Mouse (Mus musculus) lung, postnatal 25 days (tissue): Measurements from ENCODE around the gene Large2.

Experiments used
- DNase-seq: peaks from one replicate; pipeline ENCODE4 v3.0.0; 2022; ENCODE audit warnings: low spot score

Large2 gene

GRCm38 (mm10) chr2:92371971-92372690, 2.5 kb downstream of the Large2 start:
- DNase-seq = no peak

- peak; percentile 85 for DNase-seq
Measured at GRCm38 (mm10) chr2:92370821-92371805, 3.6 kb downstream of the Large2 start.

GRCm38 (mm10) chr2:92370375-92370774, 4.3 kb downstream of the Large2 start:
- DNase-seq = no peak

- no peak for DNase-seq
Measured at GRCm38 (mm10) chr2:92367383-92368029, 7.2 kb downstream of the Large2 start.

- DNase-seq = no peak
Measured at GRCm38 (mm10) chr2:92365568-92365967, 9.1 kb downstream of the Large2 start.

GRCm38 (mm10) chr2:92364086-92364485, 10.6 kb downstream of the Large2 start:
- no peak for DNase-seq

- DNase-seq = no peak
Measured at GRCm38 (mm10) chr2:92362571-92363228, 12.0 kb downstream of the Large2 start.

GRCm38 (mm10) chr2:92361795-92362194, 12.9 kb downstream of the Large2 start:
- DNase-seq = no peak

- DNase-seq = no peak
Measured at GRCm38 (mm10) chr2:92360893-92361292, 13.8 kb downstream of the Large2 start.

GRCm38 (mm10) chr2:92360186-92360823, 14.4 kb downstream of the Large2 start:
- DNase-seq = no peak

GRCm38 (mm10) chr2:92359301-92359700, 15.4 kb downstream of the Large2 start:
- peak; percentile 66 for DNase-seq

GRCm38 (mm10) chr2:92354224-92354623, 20.4 kb downstream of the Large2 start:
- no peak for DNase-seq

GRCm38 (mm10) chr2:92353402-92353801, 21.3 kb downstream of the Large2 start:
- DNase-seq = no peak

- DNase-seq = no peak
Measured at GRCm38 (mm10) chr2:92350686-92351085, 24.0 kb downstream of the Large2 start.

GRCm38 (mm10) chr2:92349589-92350425, 24.9 kb downstream of the Large2 start:
- no peak for DNase-seq

- no peak for DNase-seq
Measured at GRCm38 (mm10) chr2:92347191-92347590, 27.5 kb downstream of the Large2 start.

GRCm38 (mm10) chr2:92342418-92342817, 32.3 kb downstream of the Large2 start:
- no peak for DNase-seq

- no peak for DNase-seq
Measured at GRCm38 (mm10) chr2:92331871-92332270, 42.8 kb downstream of the Large2 start.

GRCm38 (mm10) chr2:92331410-92331809, 43.3 kb downstream of the Large2 start:
- no peak for DNase-seq

GRCm38 (mm10) chr2:92330840-92331239, 43.8 kb downstream of the Large2 start:
- peak; percentile 43 for DNase-seq
